Mouse (Mus musculus) MEL (cell line): ENCODE results near the gene Olfr667. TPM values are rescaled to one million over a fixed set of nuclear protein-coding genes. Genes with fewer than 3 reads are reported as not detected.

Source experiments
- DNase-seq: peaks from one replicate; pipeline ENCODE4 v3.0.0; 2011; ENCODE audit warnings: low read depth, low spot score
- H3K27ac ChIP-seq: 2 replicates; pipeline ENCODE4 v1.5.1; 2012; ENCODE audit warnings: low read depth, mild to moderate bottlenecking, control low read depth, low read length, moderate library complexity; ENCODE audit not compliant: control insufficient read depth
- H3K27me3 ChIP-seq, 2 experiments: fragments of 150-350 bp in 1 of 2; sonication (generic) in 1 of 2; 2 replicates each; pipeline ENCODE4 v1.6.1; 2012; ENCODE audit warnings: low read length in 2 of 2, mild to moderate bottlenecking in 2 of 2, improper control_type of control experiment in 1 of 2, moderate library complexity in 1 of 2; ENCODE audit not compliant: insufficient read depth in 2 of 2, control insufficient read depth in 1 of 2
- H3K36me3 ChIP-seq, 2 experiments: 2 replicates each; pipeline ENCODE4 v1.6.1; 2012 to 2014; ENCODE audit warnings: low read length in 2 of 2, improper control_type of control experiment in 1 of 2, inconsistent platforms in 1 of 2, mild to moderate bottlenecking in 1 of 2; ENCODE audit not compliant: insufficient read depth in 2 of 2, control insufficient read depth in 1 of 2
- H3K4me1 ChIP-seq, 2 experiments: fragments of 150-350 bp in 1 of 2; sonication (generic) in 1 of 2; 2 replicates each; pipeline ENCODE4 v1.6.1; 2012; ENCODE audit warnings: low read length in 2 of 2, improper control_type of control experiment in 1 of 2, mild to moderate bottlenecking in 1 of 2; ENCODE audit not compliant: insufficient read depth in 2 of 2, control insufficient read depth in 1 of 2
- H3K4me3 ChIP-seq, 2 experiments: fragments of 150-350 bp in 1 of 2; sonication (generic) in 1 of 2; 2 replicates each; pipeline ENCODE4 v1.5.1; 2012; ENCODE audit warnings: low read depth in 2 of 2, low read length in 2 of 2, mild to moderate bottlenecking in 2 of 2, moderate library complexity in 2 of 2, control low read depth in 1 of 2, improper control_type of control experiment in 1 of 2; ENCODE audit not compliant: control insufficient read depth in 1 of 2, insufficient read depth in 1 of 2
- H3K79me2 ChIP-seq: 2 replicates; pipeline ENCODE4 v1.6.1; 2012; ENCODE audit warnings: mild to moderate bottlenecking, low read length, moderate library complexity; ENCODE audit not compliant: control insufficient read depth, poor library complexity, insufficient read depth
- H3K9ac ChIP-seq: 2 replicates; pipeline ENCODE4 v1.6.1; 2012; ENCODE audit warnings: low read depth, mild to moderate bottlenecking, control low read depth, low read length, moderate library complexity; ENCODE audit not compliant: control insufficient read depth, poor library complexity, severe bottlenecking
- H3K9me3 ChIP-seq: fragments of 150-350 bp; sonication (generic); replicated peaks from 2 replicates; pipeline ENCODE4 v1.6.1; 2012; ENCODE audit warnings: mild to moderate bottlenecking, low read length, improper control_type of control experiment, moderate library complexity; ENCODE audit not compliant: insufficient read depth
- BHLHE40 ChIP-seq: IDR thresholded peaks from 2 replicates; pipeline ENCODE4 v1.6.1; 2012; ENCODE audit warnings: low read depth, mild to moderate bottlenecking, inconsistent platforms, low read length, improper control_type of control experiment, borderline replicate concordance
- ETS1 ChIP-seq: IDR thresholded peaks from 2 replicates; pipeline ENCODE4 v1.6.1; 2012; ENCODE audit warnings: low read depth, mild to moderate bottlenecking, inconsistent platforms, low read length, improper control_type of control experiment, moderate library complexity
- GABPA ChIP-seq: IDR thresholded peaks from 2 replicates; pipeline ENCODE4 v1.6.1; 2012; ENCODE audit warnings: low read depth, mild to moderate bottlenecking, inconsistent platforms, low read length, improper control_type of control experiment, moderate library complexity
- GATA1 ChIP-seq: IDR thresholded peaks from 2 replicates; pipeline ENCODE4 v1.6.1; 2011; ENCODE audit warnings: low read depth, low read length, improper control_type of control experiment
- JUND ChIP-seq: IDR thresholded peaks from 2 replicates; pipeline ENCODE4 v1.6.1; 2011; ENCODE audit warnings: low read depth, mild to moderate bottlenecking, improper control_type of control experiment, low read length
- KAT2A ChIP-seq: conservative IDR thresholded peaks from 2 replicates; pipeline ENCODE4 v1.6.1; 2012; ENCODE audit warnings: low read depth, low read length, improper control_type of control experiment, inconsistent platforms
- MAZ ChIP-seq: IDR thresholded peaks from 2 replicates; pipeline ENCODE4 v1.6.1; 2012; ENCODE audit warnings: low read depth, mild to moderate bottlenecking, inconsistent platforms, low read length, improper control_type of control experiment
- MEF2A ChIP-seq: IDR thresholded peaks from 2 replicates; pipeline ENCODE4 v1.6.1; 2014; ENCODE audit warnings: low read depth, mild to moderate bottlenecking, inconsistent platforms, low read length, improper control_type of control experiment; ENCODE audit not compliant: poor library complexity, insufficient replicate concordance, severe bottlenecking; ENCODE audit errors: extremely low read depth
- MYC ChIP-seq: IDR thresholded peaks from 2 replicates; pipeline ENCODE4 v1.6.1; 2011; ENCODE audit warnings: low read depth, mild to moderate bottlenecking, low read length, improper control_type of control experiment, moderate library complexity
- POLR2AphosphoS2 ChIP-seq: IDR thresholded peaks from 2 replicates; pipeline ENCODE4 v1.6.1; 2011; ENCODE audit warnings: low read length, improper control_type of control experiment
- POLR2AphosphoS5 ChIP-seq: IDR thresholded peaks from 2 replicates; pipeline ENCODE4 v1.6.1; 2012; ENCODE audit warnings: low read depth, borderline replicate concordance, mild to moderate bottlenecking, inconsistent platforms, low read length, moderate library complexity, mixed read lengths
- RAD21 ChIP-seq: IDR thresholded peaks from 2 replicates; pipeline ENCODE4 v1.6.1; 2011; ENCODE audit warnings: mild to moderate bottlenecking, low read depth, low read length, improper control_type of control experiment
- SIN3A ChIP-seq: IDR thresholded peaks from 2 replicates; pipeline ENCODE4 v1.6.1; 2012; ENCODE audit warnings: low read length, improper control_type of control experiment, inconsistent platforms
- SMC3 ChIP-seq: IDR thresholded peaks from 2 replicates; pipeline ENCODE4 v1.6.1; 2011; ENCODE audit warnings: low read depth, low read length, improper control_type of control experiment
- USF2 ChIP-seq, 2 experiments: IDR thresholded peaks; 2 replicates each; pipeline ENCODE4 v1.6.1; 2011 to 2012; ENCODE audit warnings: improper control_type of control experiment in 2 of 2, low read length in 2 of 2, borderline replicate concordance in 1 of 2, inconsistent platforms in 1 of 2, low read depth in 1 of 2, mild to moderate bottlenecking in 1 of 2; ENCODE audit not compliant: insufficient read depth in 1 of 2
- ZKSCAN1 ChIP-seq: IDR thresholded peaks from 2 replicates; pipeline ENCODE4 v1.6.1; 2012; ENCODE audit warnings: low read depth, mild to moderate bottlenecking, inconsistent platforms, low read length, improper control_type of control experiment, moderate library complexity
- ZMIZ1 ChIP-seq: IDR thresholded peaks from 2 replicates; pipeline ENCODE4 v1.6.1; 2012; ENCODE audit warnings: low read depth, mild to moderate bottlenecking, inconsistent platforms, low read length, improper control_type of control experiment, moderate library complexity
- ZNF384 ChIP-seq: IDR thresholded peaks from 2 replicates; pipeline ENCODE4 v1.6.1; 2012; ENCODE audit warnings: low read depth, mild to moderate bottlenecking, inconsistent platforms, low read length, improper control_type of control experiment
- polyA plus RNA-seq, 2 experiments: library from polyadenylated mRNA; stranded (reverse) in 1 of 2; unstranded in 1 of 2; fragments of >175 nt in 1 of 2; fragments of >200 nt in 1 of 2; gene quantifications; 2 replicates each; pipeline versions ENCODE4 v1.2.1 to v1.2.4; 2012; ENCODE audit warnings: low replicate concordance in 2 of 2, low read depth in 1 of 2; ENCODE audit not compliant: insufficient read length in 2 of 2, insufficient read depth in 1 of 2, missing spikeins in 1 of 2
- total RNA-seq: library from RNA; depleted of rRNA; stranded (reverse); fragments of 300-350 nt; gene quantifications from 2 replicates; pipeline ENCODE4 v1.2.3, GENCODE M21; 2012; rRNA removed

Gene Olfr667
- total and polyA plus RNA-seq, 3 experiments = not detected

DNA sequence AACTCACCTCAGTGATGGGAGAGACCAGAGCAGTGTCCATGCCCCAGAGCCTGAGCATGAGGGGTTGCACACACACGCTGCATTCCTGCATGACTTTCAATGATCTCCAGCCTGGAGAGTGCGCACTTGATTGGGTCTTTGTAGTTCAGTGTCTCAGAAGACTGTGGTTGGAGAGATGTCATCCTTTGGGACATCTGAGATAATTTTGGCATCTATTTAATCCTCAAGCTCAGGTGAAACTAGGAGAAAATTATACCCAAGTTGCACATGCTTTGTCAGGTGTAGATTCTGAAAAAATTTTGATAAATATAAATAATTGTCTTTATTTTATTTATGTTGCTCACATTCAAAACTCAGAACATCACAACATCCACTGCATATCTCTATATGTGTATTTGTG is 25.4 kb downstream of the Olfr667 start, which contains the start of gene Olfr666:
TSS of gene Olfr666 (minus strand) at position 101 of the 400 bp plus-strand sequence.
- no peak within 1 kb of the TSS for H3K9ac ChIP-seq
- no peak for DNase-seq
- no peaks in the 10 kb centered on the region for H3K4me1 ChIP-seq
- H3K79me2 ChIP-seq = no peaks in the 10 kb centered on the region
- H3K27ac ChIP-seq = no peak within 1 kb of the TSS
- H3K27me3 ChIP-seq = no peaks in the 10 kb centered on the region
- H3K9me3 ChIP-seq = no peaks in the 10 kb centered on the region
- no peaks in the 10 kb centered on the region for H3K36me3 ChIP-seq
- TF ChIP-seq USF2 (IDR thresholded peaks at IDR 0.05; ENCODE audit: borderline replicate concordance in 1 of 2, insufficient read depth in 1 of 2, low read depth in 1 of 2, low read length in 2 of 2) (no peak), ETS1 (no peak), ZMIZ1 (no peak), KAT2A (no peak), POLR2AphosphoS2 (no peak), GATA1 (no peak), MAZ (no peak), ZKSCAN1 (no peak), RAD21 (no peak), JUND (no peak)
- TF ChIP-seq, all 39 proteins: peak for 0
- no peak within 1 kb of the TSS for H3K4me3 ChIP-seq

DNA sequence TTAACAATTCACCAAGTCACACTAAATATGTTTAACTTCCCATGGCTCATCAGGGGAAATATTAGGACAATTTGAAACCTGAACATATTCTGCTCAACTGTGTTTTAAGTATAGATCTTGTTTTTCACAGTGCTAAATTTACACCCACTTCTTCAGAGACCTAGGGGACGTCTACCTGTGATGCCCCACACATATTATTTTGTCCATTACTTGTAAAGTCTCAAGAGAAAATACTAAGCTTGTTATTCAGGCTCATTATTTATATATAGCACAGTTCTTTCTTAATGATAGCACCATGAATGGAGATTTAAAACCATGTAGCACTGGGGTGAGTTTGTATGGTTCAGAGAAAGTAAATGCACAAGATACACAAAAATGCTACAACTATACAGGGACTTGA is 43.6 kb downstream of the Olfr667 start, which contains the start of gene Olfr665:
TSS of gene Olfr665 (plus strand) at position 301 of the 400 bp plus-strand sequence.
- H3K27ac ChIP-seq = no peak within 1 kb of the TSS
- H3K4me1 ChIP-seq = no peaks in the 10 kb centered on the region
- H3K9ac ChIP-seq = no peak within 1 kb of the TSS
- no peaks in the 10 kb centered on the region for H3K9me3 ChIP-seq
- TF ChIP-seq BHLHE40 (no peak), MEF2A (no peak), MYC (no peak), SIN3A (no peak), GATA1 (no peak), SMC3 (no peak), POLR2AphosphoS5 (no peak), GABPA (no peak), ZNF384 (no peak), ETS1 (no peak), USF2 (IDR thresholded peaks at IDR 0.05; ENCODE audit: borderline replicate concordance in 1 of 2, insufficient read depth in 1 of 2, low read depth in 1 of 2, low read length in 2 of 2) (no peak)
- H3K4me3 ChIP-seq = no peak within 1 kb of the TSS
- no peaks in the 10 kb centered on the region for H3K36me3 ChIP-seq
- DNase-seq = no peak
- no peaks in the 10 kb centered on the region for H3K79me2 ChIP-seq
- H3K27me3 ChIP-seq = no peaks in the 10 kb centered on the region

Other genes with a start within 250 kb of the Olfr667 start
- gene Olfr661, start 235.0 kb downstream of the Olfr667 start, total RNA-seq = not detected in 2 replicates
- gene Olfr661, start 235.0 kb downstream of the Olfr667 start, polyA plus RNA-seq = not detected
- gene Usp17le, start 144.0 kb downstream of the Olfr667 start, total RNA-seq = not detected in 2 replicates
- gene Usp17le, start 144.0 kb downstream of the Olfr667 start, polyA plus RNA-seq = not detected
- gene Usp17lb, start 78.9 kb downstream of the Olfr667 start, total RNA-seq = not detected in 2 replicates
- gene Usp17lb, start 78.9 kb downstream of the Olfr667 start, polyA plus RNA-seq = not detected
- not detected in 2 replicates for gene Usp17la, start 64.5 kb downstream of the Olfr667 start, total RNA-seq
- not detected for gene Usp17la, start 64.5 kb downstream of the Olfr667 start, polyA plus RNA-seq
- not detected in 2 replicates for gene Olfr665, start 43.5 kb downstream of the Olfr667 start, total RNA-seq
- not detected for gene Olfr665, start 43.5 kb downstream of the Olfr667 start, polyA plus RNA-seq
- gene Olfr666, start 25.5 kb downstream of the Olfr667 start, total RNA-seq = not detected in 2 replicates
- gene Olfr666, start 25.5 kb downstream of the Olfr667 start, polyA plus RNA-seq = not detected
- not detected in 2 replicates for gene Olfr668, start 6.6 kb upstream of the Olfr667 start, total RNA-seq
- gene Olfr668, start 6.6 kb upstream of the Olfr667 start, polyA plus RNA-seq = not detected
- not detected in 2 replicates for gene Olfr669, start 12.8 kb upstream of the Olfr667 start, total RNA-seq
- not detected for gene Olfr669, start 12.8 kb upstream of the Olfr667 start, polyA plus RNA-seq
- not detected in 2 replicates for gene Olfr670, start 41.1 kb upstream of the Olfr667 start, total RNA-seq
- not detected for gene Olfr670, start 41.1 kb upstream of the Olfr667 start, polyA plus RNA-seq
- not detected in 2 replicates for gene Olfr671, start 57.6 kb upstream of the Olfr667 start, total RNA-seq
- not detected for gene Olfr671, start 57.6 kb upstream of the Olfr667 start, polyA plus RNA-seq
- not detected in 2 replicates for gene Olfr672, start 80.5 kb upstream of the Olfr667 start, total RNA-seq
- not detected for gene Olfr672, start 80.5 kb upstream of the Olfr667 start, polyA plus RNA-seq
- gene Olfr675, start 107.0 kb upstream of the Olfr667 start, total RNA-seq = not detected in 2 replicates
- not detected for gene Olfr675, start 107.0 kb upstream of the Olfr667 start, polyA plus RNA-seq
- not detected in 2 replicates for gene Olfr676, start 111.2 kb upstream of the Olfr667 start, total RNA-seq
- gene Olfr676, start 111.2 kb upstream of the Olfr667 start, polyA plus RNA-seq = not detected
- gene Olfr677, start 129.9 kb upstream of the Olfr667 start, total RNA-seq = not detected in 2 replicates
- gene Olfr677, start 129.9 kb upstream of the Olfr667 start, polyA plus RNA-seq = not detected
- gene Olfr678, start 143.0 kb upstream of the Olfr667 start, total RNA-seq = not detected in 2 replicates
- not detected for gene Olfr678, start 143.0 kb upstream of the Olfr667 start, polyA plus RNA-seq
- not detected in 2 replicates for gene Olfr679, start 159.7 kb upstream of the Olfr667 start, total RNA-seq
- not detected for gene Olfr679, start 159.7 kb upstream of the Olfr667 start, polyA plus RNA-seq
- gene Olfr680-ps1, start 171.3 kb upstream of the Olfr667 start, total RNA-seq = not detected in 2 replicates
- gene Olfr680-ps1, start 171.3 kb upstream of the Olfr667 start, polyA plus RNA-seq = not detected
- gene Olfr681, start 195.4 kb upstream of the Olfr667 start, total RNA-seq = not detected in 2 replicates
- not detected for gene Olfr681, start 195.4 kb upstream of the Olfr667 start, polyA plus RNA-seq
- gene Olfr683, start 225.5 kb upstream of the Olfr667 start, total RNA-seq = not detected in 2 replicates
- not detected for gene Olfr683, start 225.5 kb upstream of the Olfr667 start, polyA plus RNA-seq
- not detected in 2 replicates for gene Olfr684, start 242.2 kb upstream of the Olfr667 start, total RNA-seq
- gene Olfr684, start 242.2 kb upstream of the Olfr667 start, polyA plus RNA-seq = not detected